Mouse (Mus musculus): ENCODE measurements around the gene Zfp536.
A peak's percentile ranks its signal among the peaks of the same experiment; 100 is the strongest.

The Zfp536 gene

DNA sequence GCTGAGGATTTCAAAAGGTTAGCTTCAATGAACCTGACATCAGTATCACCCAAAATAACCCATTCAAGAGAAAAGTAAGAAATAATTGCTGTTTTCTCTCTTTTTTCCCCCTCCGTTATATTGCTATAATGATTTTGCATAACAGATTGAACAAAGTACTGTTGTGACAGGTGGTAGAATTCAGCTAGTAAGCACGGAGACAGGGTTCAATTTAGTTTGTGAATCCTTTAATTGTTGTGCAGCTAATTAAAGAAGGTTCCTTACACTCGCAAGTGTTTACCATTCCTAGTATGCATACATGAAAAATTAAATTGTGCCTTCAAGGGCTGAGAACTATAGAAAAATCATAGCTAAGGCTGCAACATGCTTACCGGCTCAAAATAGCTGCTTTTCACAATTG is 173.1 kb downstream of the Zfp536 start:
- no peak for DNase-seq

DNA sequence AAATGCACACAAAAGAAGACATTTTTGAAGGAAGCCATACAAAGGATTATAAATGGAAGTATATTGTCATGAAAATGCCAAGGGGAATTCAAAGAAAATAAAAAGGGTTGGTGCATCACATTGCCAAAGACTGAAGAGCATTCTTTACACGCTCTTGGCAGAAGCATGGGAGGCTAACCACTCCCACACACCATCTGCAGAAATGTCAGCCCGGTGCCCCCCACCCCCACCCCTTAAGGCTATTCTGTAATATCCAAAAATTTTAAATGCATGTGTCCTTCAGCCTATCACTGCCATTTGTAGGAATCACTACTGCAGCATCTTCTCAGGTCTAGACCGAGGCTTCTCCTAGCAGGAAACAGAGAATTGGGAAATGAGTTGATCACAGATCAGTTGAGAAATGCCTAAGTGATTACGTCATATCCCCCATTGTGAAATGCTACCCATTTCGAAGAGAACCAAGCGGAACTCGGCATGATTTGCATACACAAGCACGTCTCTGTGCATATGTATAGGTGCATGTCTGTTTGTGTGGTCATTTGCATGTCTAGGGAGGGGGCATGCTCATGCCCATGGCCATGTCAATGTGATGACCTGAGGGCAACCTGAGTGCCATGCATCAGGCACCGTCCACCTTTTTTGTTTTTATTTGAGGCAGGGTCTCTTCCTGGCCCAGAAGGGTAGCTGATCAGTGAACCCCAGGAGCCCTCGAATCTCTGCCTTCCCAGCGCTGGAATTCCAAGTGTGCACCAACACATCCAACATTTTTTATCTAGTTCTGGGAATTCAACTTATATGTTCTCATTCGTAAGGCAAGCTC is 179.0 kb downstream of the Zfp536 start:
- no peak for DNase-seq

DNA sequence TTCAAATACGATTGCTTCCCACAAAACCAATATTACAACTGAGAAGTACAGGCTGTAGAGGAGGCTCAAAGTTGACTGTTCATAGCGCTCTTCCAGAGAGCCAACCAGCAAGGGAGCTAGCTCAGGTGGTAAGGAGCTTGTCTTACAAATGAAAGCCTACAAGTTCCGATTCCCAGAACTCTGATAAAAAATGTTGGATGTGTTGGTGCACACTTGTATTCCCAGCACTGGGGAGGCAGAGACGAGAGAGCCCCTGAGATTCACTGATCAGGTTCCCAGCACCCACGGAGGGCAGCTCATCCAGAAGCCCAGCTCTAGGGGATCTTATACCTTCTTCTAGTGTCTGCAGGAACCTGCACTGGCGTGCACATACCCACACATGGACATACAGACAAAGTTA is 179.9 kb downstream of the Zfp536 start:
- DNase-seq = no peak

DNA sequence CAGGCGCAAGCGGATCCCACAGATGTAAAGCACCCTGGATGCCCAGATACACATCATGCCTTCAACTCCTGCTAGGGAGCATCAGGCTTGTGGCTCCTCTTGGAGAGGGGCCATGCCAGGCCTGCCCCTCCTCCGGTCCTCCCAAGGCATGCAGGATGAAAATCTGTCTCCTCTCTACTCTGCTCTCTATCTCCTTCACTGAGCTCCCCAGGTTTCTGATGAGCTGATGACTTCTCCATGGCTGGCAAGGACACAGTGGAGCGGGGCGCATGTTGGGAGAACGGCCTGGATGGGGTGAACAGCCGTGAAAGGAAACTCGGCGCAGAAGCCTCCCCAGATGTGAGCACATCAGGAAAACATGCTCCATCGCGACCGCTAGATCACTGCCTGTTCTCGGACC is 186.7 kb downstream of the Zfp536 start:
- no peak for DNase-seq

DNA sequence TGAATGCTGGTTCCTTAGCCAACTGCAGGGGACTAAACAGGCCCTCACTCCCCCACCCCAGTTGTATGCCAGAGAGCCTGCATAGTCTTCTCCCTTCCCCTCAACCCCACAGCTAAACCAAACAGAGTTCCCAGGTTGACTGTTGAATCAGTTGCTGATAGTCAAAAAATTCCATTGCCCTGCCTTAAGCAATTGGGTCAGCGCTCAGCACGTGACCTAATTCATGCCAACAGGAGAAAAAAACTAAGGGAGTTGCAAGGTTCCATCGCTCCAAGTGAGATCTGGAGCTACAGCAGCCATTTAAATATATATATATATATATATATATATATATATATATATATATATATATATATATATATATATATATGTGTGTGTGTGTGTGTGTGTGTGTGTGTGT is 192.2 kb downstream of the Zfp536 start:
- peak; percentile 50 for DNase-seq

DNA sequence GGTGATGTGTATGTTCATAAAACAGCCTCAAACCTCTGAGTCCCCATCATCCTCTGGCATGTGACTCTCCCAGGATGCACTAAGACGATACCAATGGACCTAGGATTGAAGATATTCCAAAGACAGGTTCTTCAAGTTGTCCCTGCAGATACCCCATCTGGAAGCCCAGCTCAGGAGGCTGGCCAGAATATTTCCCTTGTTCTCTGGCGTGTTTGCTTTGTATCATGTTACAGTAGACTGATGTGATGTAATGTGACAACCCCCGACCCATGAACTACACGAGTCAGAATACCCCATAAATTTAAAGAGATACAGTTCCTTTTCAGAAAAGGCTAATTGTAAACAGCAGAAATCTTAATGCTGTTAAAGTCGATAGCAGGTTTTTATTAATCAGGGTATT is 192.9 kb downstream of the Zfp536 start:
- no peak for DNase-seq

DNA sequence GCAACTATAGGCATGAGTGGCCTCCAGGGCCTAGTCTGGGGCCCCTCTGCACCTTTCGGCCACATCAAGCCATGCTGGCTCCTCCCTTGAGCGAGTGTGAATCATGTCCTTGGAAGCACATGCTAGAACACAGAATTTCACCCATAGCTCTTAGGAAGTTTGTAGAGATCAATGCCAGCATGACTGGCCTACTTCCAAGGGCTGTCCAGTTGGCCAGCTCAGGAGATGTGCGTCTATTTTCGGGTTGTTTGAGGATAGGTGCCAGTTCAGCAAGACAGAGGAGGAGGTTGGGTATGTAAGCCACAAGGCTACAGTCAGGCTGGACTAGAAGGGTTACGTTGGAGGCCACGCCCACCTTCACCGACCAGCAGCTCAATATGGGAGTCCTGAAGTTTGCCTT is 201.4 kb downstream of the Zfp536 start:
- DNase-seq = peak; percentile 45

DNA sequence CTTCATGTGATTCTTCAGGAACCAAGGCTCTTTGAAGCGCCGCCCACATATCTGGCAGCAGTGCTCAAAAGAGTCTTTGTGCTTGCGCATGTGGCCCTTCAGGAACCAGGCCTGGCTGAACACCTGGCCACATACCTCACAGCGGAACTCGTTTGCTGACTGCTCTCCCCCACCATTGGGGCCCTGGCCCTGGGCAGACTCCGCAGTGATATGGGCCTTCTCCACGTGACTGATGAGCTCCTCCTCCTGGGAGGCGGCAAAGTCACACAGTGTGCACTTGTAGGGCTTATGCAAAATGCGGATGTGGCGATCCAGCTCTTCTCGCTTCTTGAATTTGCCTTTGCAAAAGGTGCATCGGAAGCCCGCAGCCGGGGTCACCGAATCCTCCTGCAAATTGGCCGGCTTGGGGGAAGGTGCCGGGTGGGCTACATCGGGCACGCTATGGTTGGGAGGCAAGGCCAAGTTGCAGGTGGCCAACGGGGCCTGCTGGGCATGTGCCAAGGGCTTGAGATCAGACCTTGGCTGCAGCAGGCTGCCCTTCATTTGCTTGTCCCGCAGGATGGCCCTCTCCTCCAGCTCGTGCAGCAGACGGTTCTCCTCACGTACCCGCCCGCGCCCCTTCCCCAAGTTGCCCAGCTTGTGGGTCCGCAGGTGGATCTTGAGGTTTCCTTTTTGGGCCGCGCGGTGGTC is 204.5 kb downstream of the Zfp536 start:
- DNase-seq = no peak

DNA sequence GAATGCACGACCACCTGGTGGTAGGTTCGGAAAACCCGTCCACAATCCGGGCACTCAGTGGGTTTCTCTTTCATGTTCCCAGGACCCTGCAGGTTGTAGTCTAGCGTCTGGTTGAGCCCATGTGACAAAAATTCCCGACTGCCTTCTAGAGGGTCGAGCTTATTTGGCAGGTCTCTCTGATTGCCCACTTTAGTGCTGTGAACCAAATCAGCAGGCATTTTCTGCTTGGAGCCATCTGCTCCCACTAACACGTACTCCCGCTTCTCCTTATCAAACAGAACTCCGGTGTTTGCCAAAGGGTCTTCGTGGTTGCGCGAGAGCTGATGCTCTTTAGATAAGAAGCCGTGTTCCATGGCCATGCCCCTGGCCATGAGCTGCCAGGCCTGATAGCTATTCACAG is 205.4 kb downstream of the Zfp536 start:
- no peak for DNase-seq

DNA sequence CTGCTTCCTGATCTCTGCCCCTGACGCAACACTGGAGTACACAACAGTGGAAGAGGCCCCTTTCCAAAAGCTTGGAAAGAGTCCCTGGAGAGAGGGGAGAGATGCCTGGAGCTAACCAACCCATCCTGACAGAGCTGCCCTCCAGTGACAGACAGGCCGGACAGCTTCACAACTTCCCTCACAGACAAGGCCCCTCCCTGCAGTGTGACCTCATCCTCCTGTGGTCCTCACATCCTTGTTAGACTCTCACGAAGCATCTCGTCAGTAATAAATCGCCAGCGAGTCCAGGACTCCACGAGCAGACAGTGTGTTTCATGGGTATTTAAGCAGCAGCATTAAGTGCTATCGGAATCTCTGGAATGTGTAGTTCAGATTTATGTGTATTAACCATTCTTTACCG is 207.4 kb downstream of the Zfp536 start:
- DNase-seq = no peak

DNA sequence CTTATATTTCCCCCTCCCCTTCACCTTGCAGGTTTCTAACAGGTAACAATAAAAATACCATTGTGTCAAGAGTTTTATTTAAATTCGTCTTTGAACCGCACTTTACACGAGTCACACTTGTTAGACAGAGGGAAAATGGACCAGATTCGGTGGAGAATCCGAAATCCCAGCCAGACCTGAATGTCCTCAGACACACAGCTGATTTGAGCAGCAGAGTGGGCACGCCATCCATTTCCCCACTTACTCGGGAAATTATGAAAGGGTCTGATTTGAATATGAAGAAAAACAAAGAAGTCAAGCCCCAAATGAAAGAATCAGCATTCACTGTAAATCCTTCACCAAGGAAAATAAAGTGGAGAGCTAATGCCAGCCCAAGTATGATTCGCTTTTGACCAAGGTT is 208.1 kb downstream of the Zfp536 start:
- DNase-seq = no peak

DNA sequence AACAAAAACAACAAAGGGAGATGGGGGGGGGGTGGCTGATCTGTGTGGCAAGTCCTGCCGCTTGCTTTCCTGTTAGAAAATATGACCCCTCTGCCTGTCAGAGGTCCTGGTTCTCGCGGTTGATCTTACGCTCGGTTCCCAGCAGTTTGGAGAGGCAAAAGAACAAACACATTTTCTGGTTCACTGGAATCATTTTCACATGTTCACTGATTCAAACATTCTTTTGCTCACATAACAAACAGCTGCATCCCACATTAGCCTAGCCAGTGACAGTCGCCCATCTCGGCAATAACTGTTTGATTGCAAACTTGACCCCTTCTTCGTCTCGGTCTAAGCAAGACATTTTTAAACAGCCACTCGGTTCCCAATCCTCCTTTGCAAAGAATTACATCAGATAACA is 208.8 kb downstream of the Zfp536 start:
- no peak for DNase-seq

DNA sequence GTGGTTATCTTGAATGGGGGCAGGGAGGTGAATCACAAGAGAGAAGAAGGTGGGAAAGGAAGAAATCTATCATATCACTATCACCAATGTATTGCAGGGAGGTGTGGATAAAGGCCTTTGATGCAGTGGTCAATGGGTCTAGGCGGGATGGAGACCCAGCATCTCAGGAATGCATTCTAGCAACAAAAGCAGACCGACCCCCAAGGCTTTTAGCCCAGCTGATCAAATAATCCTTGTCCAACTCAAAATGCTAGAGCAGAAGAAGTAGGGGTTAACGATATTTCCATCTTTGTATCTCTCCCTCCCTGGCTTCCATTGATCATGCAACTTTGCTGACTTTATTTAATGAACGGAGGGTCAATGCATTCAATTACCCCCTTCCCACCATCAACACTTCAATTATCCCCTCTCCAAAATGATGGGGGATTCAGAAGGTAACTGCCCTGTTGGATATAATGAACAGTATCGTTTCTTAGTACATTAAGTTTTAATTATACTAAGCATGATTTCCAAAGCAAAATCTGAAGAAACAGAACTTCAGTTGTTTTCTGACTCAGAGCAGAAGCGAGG is 209.5 kb downstream of the Zfp536 start:
- DNase-seq = no peak

DNA sequence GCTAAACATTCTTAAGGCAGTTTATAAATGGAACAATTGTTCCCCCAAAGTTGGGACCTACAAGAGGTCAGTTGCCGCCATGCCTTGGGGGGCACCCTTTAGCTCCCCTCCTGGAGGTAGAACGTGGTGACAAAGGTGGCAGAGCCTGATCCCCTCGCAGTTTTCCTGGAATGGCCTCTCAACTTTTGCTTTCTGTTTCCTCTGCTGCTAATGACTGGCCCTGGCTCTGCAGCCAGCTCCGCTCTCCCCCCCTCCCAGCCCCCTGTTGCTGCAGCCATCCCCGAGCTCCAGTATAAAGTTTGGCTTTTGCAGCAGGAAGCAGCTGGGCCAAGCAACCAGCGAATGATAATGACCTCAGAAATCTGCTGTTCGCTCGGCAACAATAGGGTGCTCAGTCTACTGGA is 210.3 kb downstream of the Zfp536 start:
- DNase-seq = peak; percentile 50

DNA sequence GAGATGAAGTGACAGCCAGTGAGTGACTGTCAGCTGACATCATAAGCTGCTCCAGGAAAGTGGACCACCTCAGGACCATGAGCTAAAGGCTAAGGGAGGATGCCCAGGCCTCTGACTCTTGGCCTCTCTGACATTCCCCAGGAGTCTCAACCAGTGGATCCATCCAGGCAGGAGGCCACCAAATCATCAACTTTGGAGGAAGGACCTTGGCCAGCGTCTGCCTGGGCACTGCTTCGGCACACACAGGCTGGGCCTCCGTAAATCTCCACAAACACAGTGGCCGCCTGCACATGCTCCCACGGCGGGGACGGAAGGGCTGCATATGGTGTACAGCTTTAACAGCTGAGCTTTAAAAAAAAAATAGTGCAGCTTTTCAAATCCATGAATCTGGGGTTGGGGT is 210.9 kb downstream of the Zfp536 start:
- peak; percentile 46 for DNase-seq

DNA sequence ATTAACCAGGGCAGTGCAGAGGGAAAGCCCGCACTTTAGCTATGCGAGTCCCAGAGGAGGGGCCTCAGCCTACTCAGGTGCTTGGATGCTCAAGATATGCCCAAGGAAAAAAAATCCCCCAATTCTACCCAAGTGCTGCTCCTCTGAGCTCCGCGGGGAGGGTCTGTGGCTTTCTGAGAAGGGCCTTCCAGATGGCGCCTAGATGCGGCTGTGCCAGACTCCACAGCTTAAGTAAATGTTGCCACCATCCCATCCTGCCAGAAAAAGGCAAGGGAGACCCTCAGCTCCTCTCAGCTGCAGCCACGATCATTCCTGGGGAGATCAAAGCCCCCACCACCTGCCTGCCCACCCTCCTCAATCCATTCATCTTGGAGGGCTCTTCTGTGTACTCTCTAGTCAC is 212.9 kb downstream of the Zfp536 start:
- no peak for DNase-seq

DNA sequence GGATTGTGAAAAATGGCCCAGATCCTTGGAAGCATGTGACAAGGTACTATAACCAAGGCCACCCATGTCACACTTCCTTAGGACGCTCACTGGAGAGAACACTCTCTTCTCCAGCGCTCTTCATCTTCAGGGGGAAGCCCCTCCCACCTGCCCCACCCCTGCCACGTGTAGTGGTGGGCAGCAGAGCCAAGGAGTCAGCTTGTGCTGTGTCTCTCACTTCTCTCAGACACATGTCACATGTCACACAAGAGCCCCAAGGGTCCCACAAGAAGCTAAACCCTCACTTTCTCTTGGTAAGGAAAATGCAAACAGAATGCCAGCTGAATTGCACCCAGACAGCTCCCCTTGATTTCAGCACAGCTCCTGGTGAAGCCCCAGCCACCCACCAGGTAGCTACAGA is 213.6 kb downstream of the Zfp536 start:
- no peak for DNase-seq

DNA sequence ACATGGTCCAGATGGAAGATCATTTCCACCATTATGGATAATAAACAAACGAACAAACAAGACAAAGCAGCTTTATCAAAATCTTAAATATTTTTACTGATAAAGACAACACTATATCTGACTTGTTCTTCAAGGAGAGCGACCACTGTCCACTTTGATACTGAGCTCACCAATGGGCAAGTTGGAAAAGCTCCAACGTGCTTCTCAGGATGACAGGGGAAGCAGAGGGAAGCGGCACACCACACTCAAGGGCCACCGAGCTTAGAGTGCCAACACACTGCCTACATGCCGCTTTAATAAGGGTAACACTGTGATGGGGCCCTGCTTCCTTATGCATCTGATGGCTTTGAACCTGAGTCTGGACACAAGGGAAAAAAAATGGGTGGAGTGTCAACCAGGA is 214.1 kb downstream of the Zfp536 start:
- DNase-seq = no peak

DNA sequence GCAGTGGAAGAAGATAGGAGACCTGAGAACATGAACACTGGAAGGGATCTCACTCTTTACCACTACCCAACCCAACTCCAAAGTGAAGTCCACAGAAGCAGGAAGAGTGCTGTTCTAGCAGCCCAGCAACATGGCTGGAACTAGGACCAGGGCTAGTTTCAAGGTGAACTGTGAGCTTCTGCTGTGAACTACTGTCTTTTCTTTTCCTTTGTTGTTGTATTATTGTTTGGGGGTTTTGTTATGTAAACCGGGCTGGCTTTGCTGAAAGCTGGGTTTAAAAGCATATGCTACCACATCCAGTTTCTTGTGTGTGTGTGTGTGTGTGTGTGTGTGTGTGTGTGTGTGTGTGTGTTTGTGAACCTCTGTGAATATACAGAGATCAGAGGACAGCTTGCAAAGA is 216.6 kb downstream of the Zfp536 start:
- DNase-seq = no peak

DNA sequence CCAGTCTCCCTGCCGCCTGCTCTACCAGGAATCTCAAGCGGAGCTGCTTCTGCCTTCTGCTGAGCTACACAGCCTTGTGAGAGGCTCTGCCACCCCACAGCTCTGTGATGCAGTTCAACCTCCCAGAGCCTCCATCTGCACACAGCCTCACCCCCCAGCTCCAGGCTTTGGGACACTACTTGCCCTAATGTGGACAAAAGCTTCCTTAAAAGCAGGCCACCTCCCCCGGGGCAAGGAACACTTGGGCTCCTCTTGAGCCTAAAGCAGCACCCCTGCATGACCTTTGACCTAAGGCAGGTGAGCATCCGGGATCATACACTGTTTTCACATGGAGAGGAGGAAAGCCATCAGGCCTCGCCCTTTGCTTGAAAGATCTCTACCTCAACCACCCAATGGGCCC is 219.0 kb downstream of the Zfp536 start:
- DNase-seq = no peak

DNA sequence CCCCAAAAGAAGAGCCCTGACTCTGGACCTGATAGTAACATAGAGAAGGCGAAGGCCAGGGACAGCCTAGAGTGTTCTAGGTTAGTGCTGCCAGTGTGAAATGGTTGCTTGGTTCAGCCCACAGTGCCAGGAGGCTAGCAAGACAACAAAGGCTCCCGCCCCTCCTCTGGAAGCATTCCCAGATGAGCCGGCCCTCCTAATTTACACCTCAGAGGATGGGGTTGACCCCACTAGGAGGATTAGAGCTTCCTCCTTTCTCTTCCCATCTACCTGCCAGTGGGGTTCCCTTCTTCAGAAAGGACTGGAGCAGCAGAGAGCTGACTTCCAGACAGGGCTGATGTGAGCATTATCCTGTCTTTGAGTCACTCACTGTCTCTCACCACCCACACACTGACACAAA is 219.8 kb downstream of the Zfp536 start:
- DNase-seq = no peak

DNA sequence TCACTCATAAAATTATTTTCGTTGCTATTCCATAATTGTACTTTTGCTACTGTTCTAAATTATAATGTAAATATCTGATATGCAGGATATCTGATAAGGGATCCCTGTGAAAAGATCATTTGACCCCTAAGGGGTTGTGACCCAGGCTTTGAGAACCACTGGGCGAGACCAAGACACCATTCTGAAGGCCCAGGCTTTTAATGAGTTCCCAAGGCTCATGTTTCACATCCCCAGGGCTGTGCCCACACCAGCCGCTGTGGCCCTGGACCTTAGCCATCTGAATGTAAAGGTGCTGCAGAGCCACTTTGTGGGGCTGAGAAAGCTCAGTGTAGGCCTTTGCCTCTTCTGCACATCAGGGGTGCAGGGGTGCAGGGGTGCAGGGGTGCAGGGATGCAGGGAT is 221.1 kb downstream of the Zfp536 start:
- DNase-seq = no peak

DNA sequence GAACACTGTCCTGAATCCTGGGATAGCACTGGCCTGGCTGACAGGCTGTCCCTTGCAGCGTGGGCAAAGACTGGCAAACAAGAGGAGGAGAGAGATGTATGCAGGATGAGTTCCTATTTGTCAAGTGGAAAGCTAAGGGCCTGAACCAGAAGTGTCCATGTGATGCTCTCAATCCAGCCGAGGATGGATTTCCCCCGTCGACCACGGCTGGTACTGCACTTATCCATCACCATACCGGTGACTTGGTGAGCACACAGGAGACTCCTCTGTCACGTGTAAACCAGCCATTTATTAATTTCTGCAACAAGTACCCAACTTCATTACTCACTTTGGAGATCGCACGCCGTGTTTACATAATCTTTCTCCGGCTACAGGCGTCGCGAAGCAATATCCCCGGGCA is 224.6 kb downstream of the Zfp536 start:
- no peak for DNase-seq

DNA sequence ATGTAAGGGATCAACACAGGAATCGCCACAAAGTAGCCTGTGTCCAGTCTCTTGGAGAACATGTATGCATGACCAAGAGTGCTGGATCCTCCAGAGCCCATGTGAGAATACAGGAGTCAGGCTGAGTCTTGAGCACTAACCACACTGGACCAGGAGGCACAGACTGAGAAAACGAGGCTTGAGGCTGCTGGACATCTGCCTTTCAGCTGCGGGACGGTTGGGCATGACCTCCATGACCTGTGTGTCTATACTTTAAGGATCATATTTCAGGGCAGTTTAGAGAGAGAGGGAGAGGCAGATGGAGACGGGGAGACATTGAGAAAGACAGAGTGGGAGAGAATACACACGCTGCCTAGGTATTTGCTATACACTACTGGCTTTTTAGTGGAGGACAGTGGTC is 229.4 kb downstream of the Zfp536 start:
- DNase-seq = no peak
